9 mouse cellular contexts compared by ENCODE assay signal in the genomic region with DNA sequence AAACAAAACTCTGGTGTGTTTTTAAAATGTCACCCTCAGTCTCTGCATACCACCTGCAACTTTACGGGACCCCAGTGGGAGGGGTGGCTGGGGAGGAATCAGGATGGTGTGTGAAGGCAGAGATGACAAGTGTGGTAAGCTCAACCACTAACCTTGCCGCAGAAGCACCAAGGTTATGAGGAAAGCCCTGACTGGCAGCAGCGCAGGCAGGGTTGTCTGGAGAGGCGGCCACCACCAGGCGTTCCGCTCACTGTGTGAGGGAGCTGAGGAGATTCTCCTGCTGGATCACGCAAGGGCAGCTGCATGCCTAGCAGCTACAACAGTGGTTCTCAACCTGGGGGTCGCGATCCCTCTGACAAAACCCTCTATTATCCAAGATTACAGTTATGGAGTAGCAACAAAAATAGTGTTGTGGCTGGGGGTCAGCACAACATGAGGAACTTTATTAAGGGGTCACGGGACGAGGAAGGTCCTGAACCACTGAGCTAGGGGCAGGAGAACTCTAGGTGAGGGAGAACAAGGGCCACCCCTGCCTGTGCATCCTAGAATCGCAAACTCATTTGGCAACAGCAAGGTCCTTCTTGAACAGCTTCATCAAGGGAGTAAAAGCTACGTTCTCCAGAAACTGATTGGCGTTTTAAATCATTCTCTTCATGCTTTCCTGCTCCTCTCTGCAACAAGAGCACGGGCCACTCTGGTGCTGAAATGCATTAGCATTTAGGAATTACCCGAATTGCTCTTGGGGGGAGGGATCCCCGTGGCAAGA.
DNase-seq lines count a peak whose midpoint lies in the region; ATAC-seq and TF ChIP-seq lines count a peak whose summit lies in the region.
"Had no signal": no experiment of that assay in that cellular context is flagged by ENCODE, and none has a peak within 500 bp of the region (broad histone marks: within the 10 kb centered on the region; RNA-seq: fewer than 3 reads in every experiment).

No protein-coding gene starts in this region.

- H3K36me3 ChIP-seq in ES-Bruce4 (ENCODE audit: control insufficient read depth, insufficient read depth, low read length, poor library complexity, severe bottlenecking), result no peaks in the 10 kb centered on the region
- no peaks in the 10 kb centered on the region for H3K36me3 ChIP-seq in forebrain, embryonic 11.5 days (ENCODE audit: control insufficient read depth, insufficient read depth, low read length)
- no peaks in the 10 kb centered on the region for H3K36me3 ChIP-seq in limb, embryonic 14.5 days (ENCODE audit: control insufficient read depth, insufficient read depth, low read length)
- peaks cover 6% of the 10 kb centered on the region for H3K36me3 ChIP-seq in small intestine, adult 2 months (ENCODE audit: control insufficient read depth, insufficient read depth, low read length)

- TF ChIP-seq EP300 in ES-Bruce4 (IDR thresholded peaks at IDR 0.05; ENCODE audit: insufficient read depth, low read depth, low read length), result no peak

- H3K4me1 ChIP-seq in ES-Bruce4 (ENCODE audit: control insufficient read depth, insufficient read depth, low read length), result peaks cover 2% of the 10 kb centered on the region
- H3K4me1 ChIP-seq in forebrain, embryonic 11.5 days (replicated peaks; ENCODE audit: control insufficient read depth, insufficient read depth, low read length), result peaks cover 10% of the 10 kb centered on the region
- peaks cover 16% of the 10 kb centered on the region for H3K4me1 ChIP-seq in limb, embryonic 14.5 days (ENCODE audit: control insufficient read depth, insufficient read depth, low read length)
- peaks cover 9% of the 10 kb centered on the region for H3K4me1 ChIP-seq in small intestine, adult 2 months (ENCODE audit: control insufficient read depth, insufficient read depth, insufficient read length, low read length)

- H3K9me3 ChIP-seq in ES-Bruce4 (replicated peaks; ENCODE audit: control insufficient read depth, insufficient read depth, low read length, poor library complexity, severe bottlenecking), result no peaks in the 10 kb centered on the region
- H3K9me3 ChIP-seq in forebrain, embryonic 11.5 days (ENCODE audit: control insufficient read depth, low read length), result no peaks in the 10 kb centered on the region
- H3K9me3 ChIP-seq in limb, embryonic 14.5 days (ENCODE audit: control insufficient read depth, low read length), result no peaks in the 10 kb centered on the region

- intact Hi-C loops in gastrocnemius, adult 2 months (cut with DNase I), result no loop called here

- H3K4me3 ChIP-seq in gastrocnemius, adult 2 months, result peak overlapping the region; percentile 64
- peak overlapping the region; percentile 59 for H3K4me3 ChIP-seq in ES-Bruce4 (ENCODE audit: low read depth, low read length)
- peak overlapping the region; percentile 26 for H3K4me3 ChIP-seq in forebrain, embryonic 11.5 days (ENCODE audit: low read depth, low read length)
- H3K4me3 ChIP-seq in limb, embryonic 14.5 days (replicated peaks; ENCODE audit: low read length), result peak overlapping the region; percentile 22
- 0 out of 2 replicates have a peak overlapping the region, but pooled peaks have one; percentile 1 for H3K4me3 ChIP-seq in small intestine, adult 2 months (ENCODE audit: low read depth, low read length)

- TF ChIP-seq CTCF in gastrocnemius, adult 2 months (IDR thresholded peaks at IDR 0.05), result no peak; the same call in 1 of the 2 replicates
- no peak for TF ChIP-seq CTCF in ES-Bruce4 (IDR thresholded peaks at IDR 0.05; ENCODE audit: low read depth, low read length)
- no peak for TF ChIP-seq CTCF in small intestine, adult 2 months (IDR thresholded peaks at IDR 0.05; ENCODE audit: extremely low read depth, insufficient read length, insufficient replicate concordance, low read depth, low read length)

- peak; percentile 50; the same call in 1 of the 2 replicates for ATAC-seq in forebrain, embryonic 11.5 days (replicated peaks; ENCODE audit: low FRiP score)
- no peak for ATAC-seq in limb, embryonic 14.5 days (ENCODE audit: low FRiP score, low read depth)

- H3K27ac ChIP-seq in gastrocnemius, adult 2 months, result peak overlapping the region; percentile 56
- no peak overlapping the region for H3K27ac ChIP-seq in ES-Bruce4 (ENCODE audit: insufficient read depth, low read length)
- no peak overlapping the region for H3K27ac ChIP-seq in forebrain, embryonic 11.5 days (ENCODE audit: low read depth, low read length)
- no peak overlapping the region for H3K27ac ChIP-seq in limb, embryonic 14.5 days (replicated peaks; ENCODE audit: low read depth, low read length)
- H3K27ac ChIP-seq in small intestine, adult 2 months (ENCODE audit: insufficient read depth, low read depth, low read length), result no peak overlapping the region

- DNase-seq in gastrocnemius, adult 2 months, result peak; percentile 37
- DNase-seq in gastrocnemius, postnatal 4 days (ENCODE audit: low spot score in 2 of 2), result no peak
- DNase-seq in forebrain, embryonic 11.5 days (ENCODE audit: low spot score), result no peak
- no peak for DNase-seq in limb, embryonic 14.5 days (ENCODE audit: low spot score)
- no peak for DNase-seq in urinary bladder, postnatal 14 days (ENCODE audit: low spot score)
- DNase-seq in frontal cortex, postnatal 25 days (ENCODE audit: low spot score in 2 of 2), result no peak

- H3K27me3 ChIP-seq in ES-Bruce4 (ENCODE audit: control insufficient read depth, insufficient read depth, low read length, poor library complexity, severe bottlenecking), result no peaks in the 10 kb centered on the region
- H3K27me3 ChIP-seq in forebrain, embryonic 11.5 days (ENCODE audit: control insufficient read depth, insufficient read depth, low read length), result no peaks in the 10 kb centered on the region
- H3K27me3 ChIP-seq in limb, embryonic 14.5 days (ENCODE audit: control insufficient read depth, insufficient read depth, low read length), result no peaks in the 10 kb centered on the region
- H3K27me3 ChIP-seq in small intestine, adult 2 months (ENCODE audit: control insufficient read depth, insufficient read depth, low read length), result no peaks in the 10 kb centered on the region
- H3K27me3 ChIP-seq: CH12.LX had no signal

- peak overlapping the region; percentile 54 for H3K4me2 ChIP-seq in forebrain, embryonic 11.5 days (ENCODE audit: low read depth, low read length, severe bottlenecking)
- peak overlapping the region; percentile 54 for H3K4me2 ChIP-seq in limb, embryonic 14.5 days (replicated peaks; ENCODE audit: low read depth, low read length, severe bottlenecking)

- no peak for TF ChIP-seq POLR2A in ES-Bruce4 (IDR thresholded peaks at IDR 0.05; ENCODE audit: insufficient read depth, low read length)
- no peak for TF ChIP-seq POLR2A in limb, embryonic 14.5 days (IDR thresholded peaks at IDR 0.05; ENCODE audit: borderline replicate concordance, extremely low read depth, insufficient read depth, insufficient read length)
- TF ChIP-seq POLR2A in small intestine, adult 2 months (IDR thresholded peaks at IDR 0.05; ENCODE audit: low read depth, low read length), result no peak

- WGBS in forebrain, embryonic 11.5 days, result 22% methylated on average over 17 of the region's 17 CpGs
- WGBS in limb, embryonic 14.5 days, result 33% methylated on average over 17 of the region's 17 CpGs
- WGBS in small intestine, adult 2 months, result 62% methylated on average over 17 of the region's 17 CpGs

- H3K9ac ChIP-seq in ES-Bruce4 (ENCODE audit: low read depth, poor library complexity, severe bottlenecking), result peak overlapping the region; percentile 17
- H3K9ac ChIP-seq in forebrain, embryonic 11.5 days (ENCODE audit: low read length), result peak overlapping the region; percentile 35; the same call in 1 of the 2 replicates
- H3K9ac ChIP-seq in limb, embryonic 14.5 days (ENCODE audit: low read depth, low read length, severe bottlenecking), result peak overlapping the region; percentile 34

Comparison
In these comparisons a context has a peak if more than half of its experiments do, and no peak if none do; other contexts are left out.
1. H3K4me3 ChIP-seq: peak in every context shown above with its lines; median percentile 64 in gastrocnemius, adult 2 months; 59 in ES-Bruce4; 26 in forebrain, embryonic 11.5 days; 22 in limb, embryonic 14.5 days; 1 in small intestine, adult 2 months.